Mouse (Mus musculus): Measurements from ENCODE around the gene Slc23a2. TPM values are rescaled to one million over a fixed set of nuclear protein-coding genes. Genes with fewer than 3 reads are reported as not detected.

The Slc23a2 gene
- 8.1 and 8.4 TPM in 2 replicates for polyA plus RNA-seq (2015; fragmentation: Nextera tagmentation; extraction: Ambion mirVana)

GRCm38 (mm10) chr2:132144971-132145691 is at the start of gene Slc23a2:
Gene Slc23a2 (minus strand): TSS chr2:132145108.

GRCm38 (mm10) chr2:132029646-132030417 is 115.1 kb downstream of the Slc23a2 start, which contains the start of gene Rassf2:
Gene Rassf2 (minus strand): TSS chr2:132030258.

Other genes starting within 250 kb of the Slc23a2 start
- 126 and 161 TPM in 2 replicates for gene Prnp, start 235.2 kb downstream of the Slc23a2 start, polyA plus RNA-seq (2015; fragmentation: Nextera tagmentation; extraction: Ambion mirVana)
- gene Prn, start 235.2 kb downstream of the Slc23a2 start, polyA plus RNA-seq (2015; fragmentation: Nextera tagmentation; extraction: Ambion mirVana): not detected in 2 replicates
- gene Prnd, start 194.2 kb downstream of the Slc23a2 start, polyA plus RNA-seq (2015; fragmentation: Nextera tagmentation; extraction: Ambion mirVana): 10.9 and 14.1 TPM in 2 replicates
- gene Rassf2, start 114.8 kb downstream of the Slc23a2 start, polyA plus RNA-seq (2015; fragmentation: Nextera tagmentation; extraction: Ambion mirVana): 13.0 and 13.6 TPM in 2 replicates
- 32.8 and 34.3 TPM in 2 replicates for gene Tmem230, start 102.7 kb upstream of the Slc23a2 start, polyA plus RNA-seq (2015; fragmentation: Nextera tagmentation; extraction: Ambion mirVana)
- 83.0 and 105 TPM in 2 replicates for gene Pcna, start 108.2 kb upstream of the Slc23a2 start, polyA plus RNA-seq (2015; fragmentation: Nextera tagmentation; extraction: Ambion mirVana)
- 18.5 and 20.1 TPM in 2 replicates for gene Cds2, start 118.0 kb upstream of the Slc23a2 start, polyA plus RNA-seq (2015; fragmentation: Nextera tagmentation; extraction: Ambion mirVana)
- not detected in 2 replicates for gene Prokr2, start 240.3 kb upstream of the Slc23a2 start, polyA plus RNA-seq (2015; fragmentation: Nextera tagmentation; extraction: Ambion mirVana)

Measured in urinary bladder, postnatal 0 days (tissue).